Mouse (Mus musculus) limb, embryonic 11.5 days (tissue): Measurements from ENCODE around the gene Dpf1. TPM values are rescaled to one million over a fixed set of nuclear protein-coding genes. Genes with fewer than 3 reads are reported as not detected.

Experiments used
- ATAC-seq: fragments of 200-750 bp; cut with Nextera tagmentation; 2 replicates; pipeline ENCODE4 v1.8.0; 2017; ENCODE audit warnings: low read depth; ENCODE audit not compliant: insufficient number of reproducible peaks, low FRiP score, low TSS enrichment
- DNase-seq: peaks from one replicate; pipeline ENCODE4 v3.0.0-alpha.2; 2015; ENCODE audit warnings: low spot score
- H3K27ac ChIP-seq: fragments of 300-500 bp; sonication (generic); replicated peaks from 2 replicates; pipeline ENCODE4 v1.5.1; 2014; ENCODE audit warnings: low read depth, mild to moderate bottlenecking, low read length
- H3K27me3 ChIP-seq: fragments of 300-500 bp; sonication (generic); 2 replicates; pipeline ENCODE4 v1.6.1; 2014; ENCODE audit warnings: mild to moderate bottlenecking, low read length, mixed read lengths; ENCODE audit not compliant: control insufficient read depth, insufficient read depth
- H3K36me3 ChIP-seq: fragments of 300-500 bp; sonication (generic); 2 replicates; pipeline ENCODE4 v1.6.1; 2014; ENCODE audit warnings: mild to moderate bottlenecking, low read length, moderate library complexity, mixed read lengths; ENCODE audit not compliant: control insufficient read depth, insufficient read depth
- H3K4me1 ChIP-seq: fragments of 300-500 bp; sonication (generic); 2 replicates; pipeline ENCODE4 v1.6.1; 2014; ENCODE audit warnings: low read length, mixed read lengths; ENCODE audit not compliant: control insufficient read depth, insufficient read depth
- H3K4me2 ChIP-seq: fragments of 300-500 bp; sonication (generic); 2 replicates; pipeline ENCODE4 v1.6.1; 2014; ENCODE audit warnings: low read depth, mild to moderate bottlenecking, moderate library complexity; ENCODE audit not compliant: severe bottlenecking
- H3K4me3 ChIP-seq: fragments of 300-500 bp; sonication (generic); 2 replicates; pipeline ENCODE4 v1.5.1; 2014; ENCODE audit warnings: low read depth, low read length
- H3K9ac ChIP-seq: fragments of 300-500 bp; sonication (generic); 2 replicates; pipeline ENCODE4 v1.6.1; 2014; ENCODE audit warnings: mild to moderate bottlenecking, low read length
- H3K9me3 ChIP-seq: fragments of 300-500 bp; sonication (generic); 2 replicates; pipeline ENCODE4 v1.6.1; 2016; ENCODE audit warnings: low read length; ENCODE audit not compliant: control insufficient read depth
- WGBS: fragments of 180-500 bp; shearing (Covaris S2); extraction: QIAGEN DNeasy Blood & Tissue Kit; methylation state at CpG from one replicate; pipeline ENCODE4 v1.1.7; 2014; 5-methylcytosine and 5-hydroxymethylcytosine counted together
- polyA plus RNA-seq: library from polyadenylated mRNA; unstranded; fragments of >200 nt; fragmentation: Nextera tagmentation; extraction: Ambion mirVana; gene quantifications from 2 replicates; pipeline ENCODE4 v1.2.1, GENCODE M21; 2014

Gene Dpf1
- polyA plus RNA-seq = 30.0 and 35.2 TPM in 2 replicates

GRCm38 (mm10) chr7:29303738-29304462 lies at the start of gene Dpf1:
Gene Dpf1 (plus strand): TSS chr7:29303951.
- Histone ChIP-seq H3K4me3 (peak within 1 kb of the TSS; percentile 60), H3K27ac (0 out of 2 replicates have a peak within 1 kb of the TSS, but pooled peaks have one; percentile 5), H3K4me1 (peaks cover 23% of the 10 kb centered on the region), H3K9me3 (no peaks in the 10 kb centered on the region), H3K4me2 (peak within 1 kb of the TSS; percentile 96), H3K36me3 (no peaks in the 10 kb centered on the region; the same call in 1 of the 2 replicates), H3K9ac (peak within 1 kb of the TSS; percentile 74), H3K27me3 (no peaks in the 10 kb centered on the region)
- ATAC-seq (peak; percentile 78), DNase-seq (peak; percentile 85)
- under 1% methylated on average over 66 of the region's 67 CpGs for WGBS

GRCm38 (mm10) chr7:29255875-29256274 lies 47.9 kb upstream of the Dpf1 start:
- DNase-seq = no peak
- Histone ChIP-seq H3K27me3 (no peaks in the 10 kb centered on the region), H3K4me1 (peaks cover 17% of the 10 kb centered on the region), H3K4me2 (no peak overlapping the region), H3K27ac (no peak overlapping the region), H3K9ac (no peak overlapping the region), H3K9me3 (no peaks in the 10 kb centered on the region), H3K36me3 (no peaks in the 10 kb centered on the region), H3K4me3 (no peak overlapping the region)
- 90% methylated on average over 4 of the region's 4 CpGs for WGBS
- ATAC-seq = no peak

- Histone ChIP-seq H3K27me3 (no peaks in the 10 kb centered on the region), H3K9ac (no peak overlapping the region), H3K36me3 (no peaks in the 10 kb centered on the region), H3K9me3 (no peaks in the 10 kb centered on the region), H3K4me2 (no peak overlapping the region), H3K4me1 (peaks cover 19% of the 10 kb centered on the region), H3K27ac (no peak overlapping the region), H3K4me3 (no peak overlapping the region)
- ATAC-seq (no peak), DNase-seq (no peak)
- WGBS = 64% methylated on average over 1 of the region's 1 CpGs
These were observed 46.4 kb upstream of the Dpf1 start for GRCm38 (mm10) chr7:29257368-29257767.

GRCm38 (mm10) chr7:29259781-29260730 lies 43.7 kb upstream of the Dpf1 start:
- peaks cover 16% of the 10 kb centered on the region for H3K4me1 ChIP-seq
- 71% methylated on average over 10 of the region's 10 CpGs for WGBS
- DNase-seq (peak; percentile 36), ATAC-seq (peak; percentile 75)
- no peak overlapping the region for H3K9ac ChIP-seq
- H3K9me3 ChIP-seq = no peaks in the 10 kb centered on the region
- H3K4me3 ChIP-seq = no peak overlapping the region
- no peak overlapping the region for H3K4me2 ChIP-seq
- no peaks in the 10 kb centered on the region for H3K27me3 ChIP-seq
- no peaks in the 10 kb centered on the region for H3K36me3 ChIP-seq
- H3K27ac ChIP-seq = peak overlapping the region; percentile 68

GRCm38 (mm10) chr7:29262151-29262550 lies 41.6 kb upstream of the Dpf1 start:
- no peak overlapping the region for H3K9ac ChIP-seq
- no peak for ATAC-seq
- H3K27ac ChIP-seq = no peak overlapping the region

DNA sequence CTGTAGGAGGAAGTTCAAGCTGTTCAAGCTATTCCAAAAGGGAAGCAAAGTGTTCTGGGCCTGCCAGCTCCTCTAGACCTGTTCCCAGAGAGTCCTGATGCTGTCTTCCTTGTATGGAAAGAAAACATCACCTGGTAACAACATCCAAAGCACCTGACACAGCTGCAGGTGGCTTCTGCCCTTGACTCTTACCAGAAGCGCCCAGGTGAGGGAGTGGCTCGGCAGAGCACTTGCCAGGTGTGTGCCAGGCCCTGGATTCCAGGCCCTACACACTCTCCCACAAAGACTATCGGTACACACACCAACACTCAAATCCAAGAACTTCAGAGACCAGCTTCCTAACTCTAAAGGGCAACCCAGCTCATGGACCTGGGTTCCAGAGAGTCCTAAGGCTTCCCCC lies 39.9 kb upstream of the Dpf1 start:
- Histone ChIP-seq H3K4me1 (peaks cover 13% of the 10 kb centered on the region), H3K27me3 (no peaks in the 10 kb centered on the region), H3K9me3 (no peaks in the 10 kb centered on the region), H3K9ac (no peak overlapping the region), H3K4me3 (no peak overlapping the region), H3K27ac (no peak overlapping the region), H3K4me2 (no peak overlapping the region; the same call in 1 of the 2 replicates), H3K36me3 (no peaks in the 10 kb centered on the region)
- no peak for DNase-seq
- ATAC-seq = no peak
- 90% methylated on average over 3 of the region's 3 CpGs for WGBS

More at GRCm38 (mm10) chr7:29262151-29262550, 41.6 kb upstream of the Dpf1 start:
- no peaks in the 10 kb centered on the region for H3K36me3 ChIP-seq
- H3K27me3 ChIP-seq = no peaks in the 10 kb centered on the region
- no peak overlapping the region for H3K4me2 ChIP-seq
- H3K4me1 ChIP-seq = peaks cover 16% of the 10 kb centered on the region
- no peak for DNase-seq
- WGBS = 67% methylated on average over 6 of the region's 6 CpGs
- no peak overlapping the region for H3K4me3 ChIP-seq
- no peaks in the 10 kb centered on the region for H3K9me3 ChIP-seq

DNA sequence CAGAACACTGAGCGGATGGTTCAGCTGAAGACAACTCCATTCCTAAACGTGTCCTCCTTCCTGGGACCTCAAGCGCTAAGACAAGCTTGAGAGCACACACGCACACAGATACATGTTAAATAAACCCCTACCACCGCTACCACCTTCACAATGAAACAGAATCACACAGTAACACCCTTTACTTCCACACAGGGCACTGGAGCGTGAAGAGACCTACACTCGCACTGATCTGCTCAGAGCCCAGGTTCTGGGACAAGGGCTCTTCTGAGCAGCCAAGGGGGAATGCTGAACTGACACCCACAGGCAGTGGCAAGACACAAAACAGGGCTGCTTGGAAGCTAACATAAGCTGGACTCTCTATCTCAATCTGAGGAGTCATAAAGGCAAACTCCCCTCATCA lies 38.1 kb upstream of the Dpf1 start:
- 90% methylated on average over 7 of the region's 7 CpGs for WGBS

DNA sequence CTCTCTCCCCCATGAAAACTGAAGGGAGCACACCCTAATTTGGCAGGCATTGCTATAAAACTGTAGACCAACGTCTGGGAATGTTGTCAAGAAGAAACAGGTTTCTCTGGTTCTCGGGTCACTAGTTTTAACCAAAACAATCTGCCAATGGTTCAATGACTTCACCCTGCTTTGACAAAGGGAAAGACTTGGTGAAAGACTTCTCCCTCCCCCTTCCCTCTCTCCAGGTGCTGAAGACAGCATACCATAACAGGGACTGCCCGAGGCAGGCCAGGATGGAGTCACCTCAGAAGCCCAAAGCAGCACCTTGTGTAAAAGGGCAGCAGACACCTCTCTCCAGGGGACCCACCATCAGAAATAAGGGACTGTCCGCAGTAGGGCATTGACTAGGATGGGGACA lies 36.8 kb upstream of the Dpf1 start:
- no peak overlapping the region for H3K9ac ChIP-seq
- no peak overlapping the region for H3K27ac ChIP-seq
- no peaks in the 10 kb centered on the region for H3K9me3 ChIP-seq
- 0 out of 2 replicates have a peak, but pooled peaks cover 1% of the 10 kb centered on the region for H3K4me1 ChIP-seq
- no peak overlapping the region for H3K4me3 ChIP-seq
- H3K27me3 ChIP-seq = no peaks in the 10 kb centered on the region
- no peaks in the 10 kb centered on the region for H3K36me3 ChIP-seq
- WGBS = 55% methylated on average over 4 of the region's 4 CpGs
- H3K4me2 ChIP-seq = no peak overlapping the region
- no peak for DNase-seq
- no peak for ATAC-seq

More for the DNA sequence above, 38.1 kb upstream of the Dpf1 start:
- Histone ChIP-seq H3K27ac (no peak overlapping the region), H3K4me3 (no peak overlapping the region), H3K4me2 (no peak overlapping the region), H3K4me1 (0 out of 2 replicates have a peak, but pooled peaks cover 2% of the 10 kb centered on the region), H3K9ac (no peak overlapping the region), H3K36me3 (no peaks in the 10 kb centered on the region), H3K9me3 (no peaks in the 10 kb centered on the region), H3K27me3 (no peaks in the 10 kb centered on the region)
- no peak for ATAC-seq
- DNase-seq = no peak
